Mouse (Mus musculus): ENCODE results near the gene Coro1c. TPM values are rescaled to one million over a fixed set of nuclear protein-coding genes. Genes with fewer than 3 reads are reported as not detected.

Coro1c gene
- total and polyA plus RNA-seq, 3 experiments = 77.3 to 158 (median 103) TPM

GRCm38 (mm10) chr5:113899543-113899942 is 9.0 kb downstream of the Coro1c start (continued):
- no peak for TF ChIP-seq ELF1 (IDR thresholded peaks at IDR 0.05; ENCODE audit: low read depth, low read length)
- TF ChIP-seq CTCF (IDR thresholded peaks at IDR 0.05 in 2 of 3, conservative IDR thresholded peaks at IDR 0.05 in 1 of 3; ENCODE audit: control insufficient read depth in 1 of 3, insufficient read depth in 1 of 3, low read depth in 2 of 3, low read length in 3 of 3, poor library complexity in 1 of 3, severe bottlenecking in 1 of 3) = no peak
- no peak for TF ChIP-seq TAL1 (IDR thresholded peaks at IDR 0.05; ENCODE audit: low read length)
- TF ChIP-seq EP300 (IDR thresholded peaks at IDR 0.05; ENCODE audit: low read depth in 1 of 2, low read length in 2 of 2) = peak; percentile 15 to 38; a peak in 2 of 4 replicates
- TF ChIP-seq USF1 (IDR thresholded peaks at IDR 0.05; ENCODE audit: low read depth, low read length) = no peak
- TF ChIP-seq CHD2 (IDR thresholded peaks at IDR 0.05; ENCODE audit: low read length) = no peak
- TF ChIP-seq GATA1 (IDR thresholded peaks at IDR 0.05; ENCODE audit: low read depth, low read length) = peak; percentile 47; the same call in 1 of the 2 replicates
- 0 out of 2 replicates have a peak, but pooled peaks have one; percentile 36 for TF ChIP-seq TCF12 (IDR thresholded peaks at IDR 0.05; ENCODE audit: low read depth, low read length)
- no peak for TF ChIP-seq HCFC1 (IDR thresholded peaks at IDR 0.05; ENCODE audit: low read depth, low read length)
- TF ChIP-seq POLR2A (IDR thresholded peaks at IDR 0.05; ENCODE audit: control insufficient read depth in 1 of 2, insufficient read depth in 1 of 2, low read depth in 1 of 2, low read length in 2 of 2, poor library complexity in 1 of 2) = no peak
- no peak for TF ChIP-seq ZMIZ1 (IDR thresholded peaks at IDR 0.05; ENCODE audit: low read depth, low read length)

GRCm38 (mm10) chr5:113892005-113892404 is 16.6 kb downstream of the Coro1c start:
- no peaks in the 10 kb centered on the region; a peak in 1 of 4 replicates for H3K36me3 ChIP-seq (ENCODE audit: control insufficient read depth in 1 of 2, insufficient read depth in 2 of 2, low read length in 2 of 2)
- TF ChIP-seq MYC (IDR thresholded peaks at IDR 0.05; ENCODE audit: low read depth, low read length) (no peak), ZMIZ1 (IDR thresholded peaks at IDR 0.05; ENCODE audit: low read depth, low read length) (no peak), GABPA (IDR thresholded peaks at IDR 0.05; ENCODE audit: low read depth, low read length) (no peak), CHD1 (IDR thresholded peaks at IDR 0.05; ENCODE audit: low read depth, low read length) (no peak), ZC3H11A (IDR thresholded peaks at IDR 0.05; ENCODE audit: low read depth, low read length) (no peak), MYB (IDR thresholded peaks at IDR 0.05; ENCODE audit: low read depth, low read length) (no peak)
- H3K79me2 ChIP-seq (ENCODE audit: control insufficient read depth, insufficient read depth, low read length, poor library complexity) = peaks cover 68% of the 10 kb centered on the region
- H3K4me3 ChIP-seq (ENCODE audit: control insufficient read depth in 1 of 2, insufficient read depth in 1 of 2, low read depth in 2 of 2, low read length in 2 of 2) = no peak overlapping the region
- no peak overlapping the region for H3K27ac ChIP-seq (ENCODE audit: control insufficient read depth, low read depth, low read length)
- H3K9me3 ChIP-seq (replicated peaks; ENCODE audit: insufficient read depth, low read length) = no peaks in the 10 kb centered on the region
- no peak overlapping the region for H3K9ac ChIP-seq (ENCODE audit: control insufficient read depth, low read depth, low read length, poor library complexity, severe bottlenecking)
- H3K4me1 ChIP-seq (ENCODE audit: control insufficient read depth in 1 of 2, insufficient read depth in 2 of 2, low read length in 2 of 2) = no peaks in the 10 kb centered on the region
- DNase-seq (ENCODE audit: low read depth, low spot score) = no peak
- no peaks in the 10 kb centered on the region for H3K27me3 ChIP-seq (ENCODE audit: control insufficient read depth in 1 of 2, insufficient read depth in 2 of 2, low read length in 2 of 2)

- Histone ChIP-seq H3K36me3 (ENCODE audit: control insufficient read depth in 1 of 2, insufficient read depth in 2 of 2, low read length in 2 of 2) (no peaks in the 10 kb centered on the region; a peak in 1 of 4 replicates), H3K27me3 (ENCODE audit: control insufficient read depth in 1 of 2, insufficient read depth in 2 of 2, low read length in 2 of 2) (no peaks in the 10 kb centered on the region), H3K9me3 (replicated peaks; ENCODE audit: insufficient read depth, low read length) (no peaks in the 10 kb centered on the region), H3K9ac (ENCODE audit: control insufficient read depth, low read depth, low read length, poor library complexity, severe bottlenecking) (no peak overlapping the region), H3K4me3 (ENCODE audit: control insufficient read depth in 1 of 2, insufficient read depth in 1 of 2, low read depth in 2 of 2, low read length in 2 of 2) (no peak overlapping the region), H3K79me2 (ENCODE audit: control insufficient read depth, insufficient read depth, low read length, poor library complexity) (peaks cover 60% of the 10 kb centered on the region), H3K27ac (ENCODE audit: control insufficient read depth, low read depth, low read length) (no peak overlapping the region), H3K4me1 (ENCODE audit: control insufficient read depth in 1 of 2, insufficient read depth in 2 of 2, low read length in 2 of 2) (no peaks in the 10 kb centered on the region)
- TF ChIP-seq ZC3H11A (IDR thresholded peaks at IDR 0.05; ENCODE audit: low read depth, low read length) = no peak
- no peak for TF ChIP-seq MAFK (IDR thresholded peaks at IDR 0.05; ENCODE audit: borderline replicate concordance, low read depth, low read length)
- no peak for DNase-seq (ENCODE audit: low read depth, low spot score)
Measured at GRCm38 (mm10) chr5:113890874-113891273, 17.7 kb downstream of the Coro1c start.

Measured in MEL (cell line).